In the genomic region with DNA sequence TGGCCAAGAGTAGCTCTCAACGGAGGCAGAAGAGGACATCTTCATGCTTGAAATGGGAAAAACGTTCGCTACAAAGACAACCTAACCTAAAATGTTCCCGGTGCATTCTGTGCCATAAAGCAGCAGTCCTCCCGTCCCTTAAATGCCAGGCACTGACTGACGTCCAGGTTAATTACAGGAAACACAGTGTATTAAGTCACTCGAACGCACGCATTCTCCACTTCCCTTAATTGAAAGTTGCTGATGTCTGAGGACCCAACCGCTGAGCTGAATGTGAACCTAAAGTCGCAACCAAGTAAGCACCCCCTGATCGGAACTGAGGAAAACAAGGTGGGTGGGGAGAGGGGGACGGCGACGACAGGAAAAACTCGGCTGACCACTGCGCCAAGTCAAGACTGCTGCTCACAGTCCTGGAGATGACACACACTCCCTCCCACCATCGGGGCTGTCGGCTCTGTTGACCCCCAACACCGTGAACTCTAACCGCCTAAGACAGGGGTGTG, we compare ENCODE assay signal across 8 mouse cellular contexts. TPM values are rescaled to one million over a fixed set of nuclear protein-coding genes. Genes with fewer than 3 reads are reported as not detected.
A peak's percentile ranks its signal among the peaks of the same experiment; 100 is the strongest.
DNase-seq lines count a peak whose midpoint lies in the region; ATAC-seq and TF ChIP-seq lines count a peak whose summit lies in the region.

No protein-coding gene starts in this region.

- no peak for DNase-seq in lung, adult 2 months
- DNase-seq in lung, postnatal 14 days, result no peak
- no peak for DNase-seq in adrenal gland, postnatal 36 days
- DNase-seq in urinary bladder, postnatal 10 days (ENCODE audit: low spot score), result no peak

- H3K9ac ChIP-seq in liver, embryonic 15.5 days, result peak overlapping the region; percentile 91

- TF ChIP-seq POLR2A in lung, adult 2 months (IDR thresholded peaks at IDR 0.05; ENCODE audit: borderline replicate concordance, extremely low read depth, low read depth, low read length), result 0 out of 2 replicates have a peak, but pooled peaks have one; percentile 29
- TF ChIP-seq POLR2A in bone marrow, adult 2 months (IDR thresholded peaks at IDR 0.05; ENCODE audit: borderline replicate concordance, control insufficient read depth, low read depth, low read length), result peak; percentile 48; the same call in 1 of the 2 replicates
- no peak for TF ChIP-seq POLR2A in olfactory bulb, adult 2 months (IDR thresholded peaks at IDR 0.05; ENCODE audit: insufficient read depth, low read depth, low read length)

- H3K9me3 ChIP-seq in liver, embryonic 15.5 days (replicated peaks), result no peaks in the 10 kb centered on the region

- ATAC-seq in granulocyte monocyte progenitor cell, adult 5-6 weeks (replicated peaks; ENCODE audit: poor library complexity, severe bottlenecking), result peak; percentile 79
- ATAC-seq in liver, embryonic 15.5 days (ENCODE audit: insufficient read depth), result 0 out of 2 replicates have a peak, but pooled peaks have one; percentile 4

- H3K27me3 ChIP-seq in liver, embryonic 15.5 days, result no peaks in the 10 kb centered on the region

- WGBS in lung, adult 2 months, result 2% methylated on average over 21 of the region's 21 CpGs
- under 1% methylated on average over 21 of the region's 21 CpGs for WGBS in bone marrow, adult 2 months
- WGBS in liver, embryonic 15.5 days (ENCODE audit: insufficient replicate concordance), result 1% methylated on average over 21 of the region's 21 CpGs
- 1% methylated on average over 21 of the region's 21 CpGs for WGBS in olfactory bulb, adult 2 months

- peak overlapping the region; percentile 88 for H3K27ac ChIP-seq in bone marrow, adult 2 months (ENCODE audit: control insufficient read depth, insufficient read depth, low read depth, low read length, poor library complexity)
- H3K27ac ChIP-seq in liver, embryonic 15.5 days (replicated peaks), result peak overlapping the region; percentile 92
- H3K27ac ChIP-seq in olfactory bulb, adult 2 months (ENCODE audit: insufficient read depth, low read depth, low read length), result peak overlapping the region; percentile 5; the same call in 1 of the 2 replicates

- H3K4me1 ChIP-seq in lung, adult 2 months (ENCODE audit: control insufficient read depth, insufficient read depth, low read length), result peaks cover 2% of the 10 kb centered on the region; the same call in 1 of the 2 replicates
- H3K4me1 ChIP-seq in bone marrow, adult 2 months (ENCODE audit: control insufficient read depth, insufficient read depth, low read length), result peaks cover 1% of the 10 kb centered on the region; the same call in 1 of the 2 replicates
- H3K4me1 ChIP-seq in liver, embryonic 15.5 days (replicated peaks), result peaks cover 36% of the 10 kb centered on the region
- H3K4me1 ChIP-seq in olfactory bulb, adult 2 months (ENCODE audit: control insufficient read depth, insufficient read depth, low read length), result no peaks in the 10 kb centered on the region

- H3K4me3 ChIP-seq in lung, adult 2 months (replicated peaks; ENCODE audit: extremely low read depth, low read depth, low read length), result peak overlapping the region; percentile 72
- peak overlapping the region; percentile 92 for H3K4me3 ChIP-seq in bone marrow, adult 2 months (replicated peaks; ENCODE audit: control insufficient read depth, low read depth, low read length)
- peak overlapping the region; percentile 89 for H3K4me3 ChIP-seq in liver, embryonic 15.5 days (replicated peaks)
- peak overlapping the region; percentile 85 for H3K4me3 ChIP-seq in olfactory bulb, adult 2 months (ENCODE audit: insufficient read depth, low read depth, low read length)

- peaks cover 20% of the 10 kb centered on the region for H3K36me3 ChIP-seq in liver, embryonic 15.5 days (replicated peaks)

- H3K4me2 ChIP-seq in liver, embryonic 15.5 days, result peak overlapping the region; percentile 96

- no peak for TF ChIP-seq CTCF in lung, adult 2 months (IDR thresholded peaks at IDR 0.05; ENCODE audit: insufficient read depth, low read length)
- no peak for TF ChIP-seq CTCF in bone marrow, adult 2 months (IDR thresholded peaks at IDR 0.05; ENCODE audit: control insufficient read depth, insufficient read depth, low read length)
- no peak for TF ChIP-seq CTCF in olfactory bulb, adult 2 months (IDR thresholded peaks at IDR 0.05; ENCODE audit: insufficient read depth, low read depth, low read length)

RNA-seq across cellular contexts. Expression of a gene that starts 0.7 kb away (rescaled TPM):
- 22.0 and 28.3 TPM in 2 replicates for polyA plus RNA-seq in lung, adult 2 months (2012; rRNA removed)
- 14.9 and 16.7 TPM in 2 replicates for polyA plus RNA-seq in bone marrow, adult 2 months (2011; ENCODE audit: insufficient read depth, insufficient read length, low replicate concordance, missing spikeins)
- 22.0 and 39.8 TPM in 2 replicates for total RNA-seq in granulocyte monocyte progenitor cell, adult 5-6 weeks (2014; fragmentation: Nextera tagmentation)
- total RNA-seq in granulocyte monocyte progenitor cell, adult 5-6 weeks (2017), result 26.5 and 29.6 TPM in 2 replicates
- polyA plus RNA-seq in liver, embryonic 15.5 days (2015; fragmentation: Nextera tagmentation; extraction: Ambion mirVana), result 14.8 and 15.9 TPM in 2 replicates
- polyA plus RNA-seq in olfactory bulb, adult 2 months (2012; ENCODE audit: insufficient read depth, insufficient read length, low replicate concordance, missing spikeins), result not detected in 2 replicates
- total RNA-seq in adrenal gland, postnatal 36 days (2021), result 10 to 100 TPM; 60.9 to 64.1 TPM

RNA-seq across cellular contexts. Expression of a gene that starts 38.7 kb away (rescaled TPM):
- polyA plus RNA-seq in lung, adult 2 months (2012; rRNA removed), result 19.2 and 21.9 TPM in 2 replicates
- 12.8 and 19.1 TPM in 2 replicates for polyA plus RNA-seq in bone marrow, adult 2 months (2011; ENCODE audit: insufficient read depth, insufficient read length, low replicate concordance, missing spikeins)
- total RNA-seq in granulocyte monocyte progenitor cell, adult 5-6 weeks (2014; fragmentation: Nextera tagmentation), result 15.1 and 25.0 TPM in 2 replicates
- 17.5 and 17.6 TPM in 2 replicates for total RNA-seq in granulocyte monocyte progenitor cell, adult 5-6 weeks (2017)
- polyA plus RNA-seq in liver, embryonic 15.5 days (2015; fragmentation: Nextera tagmentation; extraction: Ambion mirVana), result 27.6 and 28.5 TPM in 2 replicates
- not detected in 2 replicates for polyA plus RNA-seq in olfactory bulb, adult 2 months (2012; ENCODE audit: insufficient read depth, insufficient read length, low replicate concordance, missing spikeins)
- total RNA-seq in adrenal gland, postnatal 36 days (2021), result 10 to 100 TPM; 35.5 to 38.6 TPM

RNA-seq across cellular contexts. Expression of a gene that starts 40.6 kb away (rescaled TPM):
- 20.9 and 29.9 TPM in 2 replicates for polyA plus RNA-seq in lung, adult 2 months (2012; rRNA removed)
- 43.5 and 50.2 TPM in 2 replicates for polyA plus RNA-seq in bone marrow, adult 2 months (2011; ENCODE audit: insufficient read depth, insufficient read length, low replicate concordance, missing spikeins)
- 59.6 and 70.9 TPM in 2 replicates for total RNA-seq in granulocyte monocyte progenitor cell, adult 5-6 weeks (2014; fragmentation: Nextera tagmentation)
- total RNA-seq in granulocyte monocyte progenitor cell, adult 5-6 weeks (2017), result 67.6 and 85.2 TPM in 2 replicates
- 22.3 and 22.5 TPM in 2 replicates for polyA plus RNA-seq in liver, embryonic 15.5 days (2015; fragmentation: Nextera tagmentation; extraction: Ambion mirVana)
- not detected in 2 replicates for polyA plus RNA-seq in olfactory bulb, adult 2 months (2012; ENCODE audit: insufficient read depth, insufficient read length, low replicate concordance, missing spikeins)
- 10 to 100 TPM; 43.0 to 49.3 TPM for total RNA-seq in adrenal gland, postnatal 36 days (2021)

Comparison
In these comparisons a context has a peak if more than half of its experiments do, and no peak if none do; other contexts are left out.
1. H3K27ac ChIP-seq: peak in every context shown above with its lines; median percentile 92 in liver, embryonic 15.5 days; 88 in bone marrow, adult 2 months; 5 in olfactory bulb, adult 2 months.
2. RNA of a gene that starts 40.6 kb away (polyA plus RNA-seq): 43.5 to 50.2 TPM in bone marrow, adult 2 months, 20.9 to 29.9 TPM in lung, adult 2 months and 22.3 to 22.5 TPM in liver, embryonic 15.5 days; not detected in olfactory bulb, adult 2 months; every median in the first group is over 10 times any median in the second.
3. Peak in every context shown above with its lines, with median percentiles within 50 percentile points of each other: H3K4me3 ChIP-seq.